Mouse (Mus musculus): Measurements from ENCODE around the gene Mcrip1.
"Not testable (repeated sequence)": the region's sequence is repeated elsewhere in the genome, so short reads cannot be mapped to it uniquely, and the experiment has no call there.

The Mcrip1 gene

DNA sequence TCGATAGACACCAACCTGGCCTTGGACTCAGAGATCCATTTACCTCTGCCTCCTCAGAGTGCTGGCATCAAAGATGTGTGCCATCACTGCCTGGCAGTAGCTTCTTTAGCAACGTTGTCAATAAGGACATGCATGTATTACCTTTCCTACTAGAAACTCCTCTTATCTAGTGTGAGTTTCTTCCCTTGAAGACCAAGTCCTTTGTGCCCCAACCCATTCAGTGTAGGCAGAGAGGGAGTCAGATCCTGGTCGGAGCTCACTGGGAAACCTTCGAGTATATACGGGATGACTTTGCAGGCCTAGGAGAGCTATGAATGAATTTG lies 24.7 kb upstream of the Mcrip1 start:
- no peak for DNase-seq

GRCm38 (mm10) chr11:120573585-120574277 lies 24.2 kb upstream of the Mcrip1 start:
- no peak for DNase-seq

GRCm38 (mm10) chr11:120572752-120573584 lies 23.4 kb upstream of the Mcrip1 start, which contains the start of gene P4hb:
Gene P4hb (minus strand): TSS chr11:120573253.
- peak; percentile 100 for DNase-seq

GRCm38 (mm10) chr11:120572417-120572751 lies 22.9 kb upstream of the Mcrip1 start:
- no peak for DNase-seq

- DNase-seq = no peak
Observed at GRCm38 (mm10) chr11:120571754-120572416, 22.4 kb upstream of the Mcrip1 start.

DNA sequence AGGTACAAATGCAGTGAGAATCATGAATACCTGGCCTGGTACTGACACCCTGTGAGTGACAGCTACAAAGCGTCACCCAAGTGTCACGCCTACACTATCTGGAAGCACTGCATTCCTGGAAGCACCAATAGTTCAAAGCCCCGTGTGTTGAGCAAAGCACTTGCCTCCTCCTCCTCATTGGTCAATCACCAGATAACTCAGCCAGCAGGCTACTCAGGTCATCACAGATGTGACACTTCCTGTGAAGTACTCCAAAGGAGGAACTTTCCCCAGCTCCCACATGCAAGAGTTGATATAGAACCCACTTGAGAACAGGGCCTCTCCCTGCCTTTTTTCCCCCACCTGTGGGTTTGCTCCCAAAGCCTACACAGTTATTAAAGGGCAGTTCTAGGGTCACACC lies 21.6 kb upstream of the Mcrip1 start:
- no peak for DNase-seq

- no peak for DNase-seq
Observed at GRCm38 (mm10) chr11:120568324-120568723, 18.8 kb upstream of the Mcrip1 start.

- no peak for DNase-seq
Observed at GRCm38 (mm10) chr11:120565114-120565513, 15.6 kb upstream of the Mcrip1 start.

DNA sequence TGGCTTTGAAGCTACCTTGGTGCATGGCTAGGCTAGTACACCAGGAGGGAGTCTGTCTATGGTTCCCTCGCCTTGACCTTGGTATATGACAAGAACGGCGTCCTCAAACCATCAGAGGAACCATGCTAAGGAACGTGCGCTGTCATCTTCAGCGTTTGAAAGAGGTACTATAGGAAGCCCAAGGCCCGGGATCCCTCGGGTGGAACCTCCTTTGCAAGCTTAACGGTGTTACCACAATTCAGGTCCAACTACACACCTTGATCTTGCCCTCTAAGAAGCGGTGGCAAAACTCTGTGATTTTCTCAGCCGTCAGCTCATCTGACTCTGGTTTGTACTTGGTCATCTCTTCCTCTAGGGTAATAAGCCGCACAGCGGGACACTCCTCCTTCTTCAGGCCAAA lies 13.4 kb upstream of the Mcrip1 start:
- DNase-seq = no peak

- DNase-seq = no peak
Observed at GRCm38 (mm10) chr11:120560952-120561728, 11.6 kb upstream of the Mcrip1 start.

GRCm38 (mm10) chr11:120558843-120559242 lies 9.3 kb upstream of the Mcrip1 start:
- not testable (repeated sequence) for DNase-seq

DNA sequence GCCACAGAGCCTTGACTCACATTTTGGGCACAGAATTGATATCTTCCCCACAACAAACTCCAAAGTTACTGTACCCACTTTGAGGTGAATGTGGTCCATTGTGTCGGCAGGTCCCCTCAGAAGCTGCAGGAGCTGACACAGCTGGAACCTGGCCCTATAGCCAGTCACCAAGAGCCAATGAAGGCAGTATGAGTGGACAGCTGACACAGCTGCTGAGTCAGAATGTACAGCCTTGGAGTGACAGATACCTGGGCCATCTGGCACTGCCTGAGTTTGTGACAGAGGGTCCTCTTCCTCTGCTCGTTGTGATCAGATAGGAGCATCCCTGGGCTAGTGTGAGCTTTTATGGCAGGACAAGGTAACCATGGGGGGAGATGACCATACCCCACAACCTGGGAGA lies 5.7 kb upstream of the Mcrip1 start:
- DNase-seq = no peak

DNA sequence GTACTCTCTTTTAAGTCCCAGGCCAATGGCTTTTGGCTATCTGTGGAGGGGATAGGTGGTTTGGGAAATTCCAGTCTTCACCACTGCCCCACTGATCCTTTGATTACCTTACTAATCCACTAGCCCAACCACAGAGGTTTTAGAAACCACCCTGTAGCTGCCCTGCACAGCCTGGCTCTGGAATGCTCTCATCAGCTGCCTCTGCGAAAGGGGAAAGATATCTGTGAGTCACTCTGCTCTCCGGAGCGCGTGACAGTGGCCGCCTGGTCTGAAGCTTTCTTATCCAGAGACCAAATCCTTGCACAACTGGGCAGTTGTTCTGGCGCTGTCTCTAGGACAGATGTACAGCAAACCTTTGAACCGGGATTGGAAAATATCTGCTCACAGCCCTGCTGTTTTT lies 5.3 kb upstream of the Mcrip1 start:
- no peak for DNase-seq

DNA sequence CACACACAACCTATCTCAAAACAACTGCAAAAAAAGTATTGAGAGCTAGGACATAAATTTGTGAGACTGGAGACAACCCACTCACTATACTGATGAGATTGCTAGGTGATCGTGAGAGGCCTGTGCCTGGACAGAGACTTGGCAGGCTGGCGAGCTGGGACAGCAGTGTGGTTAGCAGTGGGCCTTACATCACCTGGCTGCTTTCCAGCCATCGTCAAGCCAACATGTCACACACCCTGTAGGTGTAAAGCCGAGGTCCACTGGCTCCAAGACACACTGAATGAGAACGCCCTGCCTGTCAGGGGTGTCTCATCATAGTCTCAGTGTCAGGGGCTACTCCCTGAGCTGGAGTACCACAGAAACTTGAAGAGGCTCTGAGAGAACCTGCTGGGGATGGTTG lies 3.2 kb upstream of the Mcrip1 start:
- no peak for DNase-seq

- no peak for DNase-seq
Observed at GRCm38 (mm10) chr11:120550810-120551440, 1.4 kb upstream of the Mcrip1 start, which contains the start of gene Ppp1r27. Gene Ppp1r27 (minus strand): TSS chr11:120551132.

DNA sequence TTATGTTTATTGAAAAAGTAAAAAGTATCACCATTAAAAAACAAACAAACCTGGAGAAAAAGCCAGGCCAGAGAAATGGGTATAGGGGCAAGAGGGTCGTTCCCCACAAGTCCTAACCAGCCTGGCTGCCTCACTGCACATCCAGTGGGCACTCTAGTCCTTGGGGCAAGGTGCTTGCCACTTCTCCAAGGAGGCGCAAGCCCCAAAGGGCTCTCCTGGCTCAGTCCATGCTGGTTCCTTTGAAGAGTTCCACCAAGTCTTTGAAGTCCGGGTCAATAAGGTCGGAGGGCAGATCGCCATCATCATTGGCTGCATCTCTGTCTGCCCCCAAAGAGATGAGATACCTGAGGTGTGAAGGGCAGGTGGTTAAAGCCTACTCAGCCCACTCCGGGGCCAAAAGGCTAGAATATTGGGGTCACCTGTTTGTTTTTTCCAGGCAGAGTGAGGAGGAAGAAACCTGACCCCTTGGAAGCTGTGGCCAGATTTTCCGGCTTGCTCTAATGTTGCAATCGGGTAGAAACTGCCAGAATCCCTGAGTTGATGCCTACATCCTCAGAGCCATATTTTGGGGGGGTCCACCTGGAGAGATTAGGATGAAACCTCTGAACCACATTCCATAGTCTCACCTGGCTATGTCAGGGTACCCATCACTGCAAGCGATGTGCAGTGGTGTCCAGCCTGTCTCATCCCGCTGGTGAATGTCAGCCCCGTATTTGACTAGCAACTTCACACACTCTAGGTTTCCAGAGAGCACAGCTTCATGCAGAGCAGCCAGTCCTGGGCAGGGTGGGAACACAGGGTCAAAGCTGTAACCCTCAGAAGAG lies 671 bp upstream of the Mcrip1 start:
- DNase-seq = no peak

GRCm38 (mm10) chr11:120548786-120549167 lies 750 bp downstream of the Mcrip1 start:
- no peak for DNase-seq

DNA sequence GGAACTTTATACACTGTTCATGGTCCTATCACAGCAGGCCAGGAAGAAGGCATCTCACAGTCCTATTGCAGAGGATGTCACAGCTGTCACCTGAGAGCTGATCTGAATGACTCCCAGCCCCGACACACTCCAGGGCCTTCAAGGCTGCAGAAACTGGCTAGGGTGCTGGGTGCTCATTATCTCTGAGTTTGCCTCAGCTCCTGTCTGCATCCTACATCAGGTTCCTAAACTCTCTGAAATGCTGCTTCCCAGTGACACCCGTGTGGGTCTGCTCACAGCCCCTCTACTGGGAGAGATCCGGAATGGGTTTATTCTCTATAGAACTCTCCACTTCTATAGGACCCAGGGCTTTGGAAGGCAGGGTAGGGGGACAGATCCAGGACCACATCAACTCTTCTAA lies 1.3 kb downstream of the Mcrip1 start:
- DNase-seq = no peak

- no peak for DNase-seq
Observed at GRCm38 (mm10) chr11:120547469-120547868, 2.1 kb downstream of the Mcrip1 start.

GRCm38 (mm10) chr11:120545964-120546363 lies 3.6 kb downstream of the Mcrip1 start:
- no peak for DNase-seq

GRCm38 (mm10) chr11:120542376-120542775 lies 7.2 kb downstream of the Mcrip1 start:
- DNase-seq = no peak

DNA sequence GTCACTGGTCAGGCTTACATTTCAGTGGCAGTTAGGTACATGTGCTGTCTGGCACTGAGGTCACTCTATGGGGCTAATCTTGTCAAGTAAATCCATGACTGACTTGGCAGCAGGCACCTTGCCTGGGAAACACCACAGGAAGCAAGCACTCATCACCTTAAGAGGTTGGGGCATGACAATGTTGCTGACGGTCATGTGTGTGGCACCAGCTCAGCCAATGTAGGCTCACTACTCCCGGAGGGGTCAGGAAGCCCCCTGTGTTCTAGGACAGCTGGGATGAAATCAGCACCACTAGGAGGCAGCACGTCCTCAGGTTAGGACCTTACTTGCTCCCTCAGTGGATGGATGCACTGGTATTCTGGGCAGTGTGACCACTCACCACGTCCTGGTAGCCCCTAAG lies 7.6 kb downstream of the Mcrip1 start:
- no peak for DNase-seq

All from cerebellum, adult 11 months (tissue).